In genomic region chr16:10674020-10674419, GRCm38 (mm10) we compare ENCODE assay signal across 17 mouse cellular contexts.
DNase-seq lines count a peak whose midpoint lies in the region; ATAC-seq lines count a peak whose summit lies in the region.
"Had no signal": no experiment of that assay in that cellular context is flagged by ENCODE, and none has a peak within 500 bp of the region (broad histone marks: within the 10 kb centered on the region; RNA-seq: fewer than 3 reads in every experiment).

No protein-coding gene starts in this region.

- ATAC-seq in heart, embryonic 14.5 days (ENCODE audit: insufficient number of reproducible peaks, insufficient read depth, low FRiP score, low read depth) = 0 out of 2 replicates have a peak, but pooled peaks have one; percentile 24
- ATAC-seq in megakaryocyte progenitor cell, adult 5-6 weeks (replicated peaks; ENCODE audit: poor library complexity) = no peak
- ATAC-seq: CD4-positive, CD25-positive, alpha-beta regulatory T cell, adult 4 months had no signal

- 30% methylated on average over 2 of the region's 2 CpGs for WGBS in heart, embryonic 14.5 days
- WGBS in limb, embryonic 10.5 days = 53% methylated on average over 2 of the region's 2 CpGs

- H3K4me2 ChIP-seq in heart, embryonic 14.5 days (ENCODE audit: low read length) = no peak overlapping the region
- H3K4me2 ChIP-seq: forebrain, embryonic 12.5 days; hindbrain, embryonic 15.5 days; limb, embryonic 13.5 days; liver, embryonic 15.5 days; midbrain, embryonic 11.5 days had no signal

- no peak for DNase-seq in heart, adult 11 months
- DNase-seq in thymus, postnatal 25 days = peak; percentile 25
- DNase-seq in thymus, postnatal 36 days = no peak
- no peak for DNase-seq in limb, embryonic 10.5 days (ENCODE audit: low spot score)
- DNase-seq in right cerebral cortex, adult 18-20 months = no peak
- DNase-seq: cerebellum, adult 18-20 months; lung, postnatal 36 days had no signal

- H3K27ac ChIP-seq in heart, embryonic 14.5 days (replicated peaks in 1 of 2; ENCODE audit: control insufficient read depth in 1 of 2, insufficient read depth in 1 of 2, low read depth in 2 of 2, low read length in 2 of 2) = peak overlapping the region in 1 of 2 experiments; percentile 0; a peak in 1 of 4 replicates
- H3K27ac ChIP-seq in limb, embryonic 10.5 days = peak overlapping the region; percentile 46; the same call in 1 of the 2 replicates
- H3K27ac ChIP-seq: forebrain, embryonic 12.5 days; hindbrain, embryonic 15.5 days; layer of hippocampus, adult 2 months; left cerebral cortex, adult 2 months; limb, embryonic 13.5 days; liver, embryonic 15.5 days had no signal

- H3K4me1 ChIP-seq in heart, embryonic 14.5 days (ENCODE audit: control insufficient read depth in 2 of 2, insufficient read depth in 2 of 2, low read length in 2 of 2) = peaks cover 11 to 33% of the 10 kb centered on the region in 2 experiments
- H3K4me1 ChIP-seq in limb, embryonic 10.5 days = peaks cover 31% of the 10 kb centered on the region
- H3K4me1 ChIP-seq: forebrain, embryonic 12.5 days; hindbrain, embryonic 15.5 days; limb, embryonic 13.5 days had no signal

- H3K27me3 ChIP-seq in heart, embryonic 14.5 days (ENCODE audit: control insufficient read depth, insufficient read depth, low read length) = no peaks in the 10 kb centered on the region
- H3K27me3 ChIP-seq in limb, embryonic 10.5 days (ENCODE audit: low read depth, poor library complexity, severe bottlenecking) = no peaks in the 10 kb centered on the region
- H3K27me3 ChIP-seq: forebrain, embryonic 12.5 days; hindbrain, embryonic 15.5 days; limb, embryonic 13.5 days; liver, embryonic 15.5 days had no signal

- H3K9ac ChIP-seq in heart, embryonic 14.5 days (ENCODE audit: low read length) = no peak overlapping the region
- H3K9ac ChIP-seq: forebrain, embryonic 12.5 days; hindbrain, embryonic 15.5 days; limb, embryonic 13.5 days; liver, embryonic 15.5 days had no signal

- no peak overlapping the region for H3K4me3 ChIP-seq in heart, embryonic 14.5 days (ENCODE audit: control insufficient read depth in 1 of 2, insufficient read depth in 1 of 2, low read depth in 1 of 2, low read length in 2 of 2)
- no peak overlapping the region for H3K4me3 ChIP-seq in limb, embryonic 10.5 days
- H3K4me3 ChIP-seq: forebrain, embryonic 12.5 days; hindbrain, embryonic 15.5 days; layer of hippocampus, adult 2 months; left cerebral cortex, adult 2 months; limb, embryonic 13.5 days; liver, embryonic 15.5 days had no signal

- no peaks in the 10 kb centered on the region for H3K36me3 ChIP-seq in heart, embryonic 14.5 days (ENCODE audit: control insufficient read depth, insufficient read depth, low read length)
- H3K36me3 ChIP-seq in limb, embryonic 10.5 days = no peaks in the 10 kb centered on the region
- H3K36me3 ChIP-seq: forebrain, embryonic 12.5 days; hindbrain, embryonic 15.5 days; limb, embryonic 13.5 days; liver, embryonic 15.5 days had no signal

- H3K9me3 ChIP-seq in heart, embryonic 14.5 days (ENCODE audit: control insufficient read depth, low read length) = no peaks in the 10 kb centered on the region
- no peaks in the 10 kb centered on the region for H3K9me3 ChIP-seq in limb, embryonic 10.5 days (replicated peaks)
- H3K9me3 ChIP-seq: forebrain, embryonic 12.5 days; hindbrain, embryonic 15.5 days; limb, embryonic 13.5 days; liver, embryonic 15.5 days had no signal
